Mouse (Mus musculus): ENCODE measurements around the gene Sprr2j-ps. TPM values are rescaled to one million over a fixed set of nuclear protein-coding genes. Genes with fewer than 3 reads are reported as not detected.

The Sprr2j-ps gene
- total RNA-seq (2014; rRNA removed) (not detected in 2 replicates), polyA plus RNA-seq (2015; fragmentation: Nextera tagmentation; extraction: Ambion mirVana) (not detected in 2 replicates)

DNA sequence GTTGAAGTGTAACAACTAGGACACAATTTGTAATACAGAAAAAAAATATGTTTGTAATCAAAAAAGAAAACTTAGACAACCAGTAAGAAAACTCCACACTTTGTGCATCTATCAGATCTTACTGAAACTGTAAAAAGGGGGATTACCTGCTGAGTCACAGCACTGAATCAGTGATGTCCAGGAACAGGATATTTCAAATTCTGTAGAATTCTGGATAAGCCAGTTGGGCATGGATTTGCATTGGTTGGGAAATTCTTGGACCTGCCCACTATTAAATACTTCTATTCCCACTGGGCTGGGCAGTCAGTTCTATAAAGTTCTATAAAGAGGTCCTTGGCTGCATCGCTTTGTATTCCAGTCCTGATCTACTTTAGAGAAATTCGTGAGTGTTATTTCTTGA, at the start of gene Sprr2j-ps:
TSS of gene Sprr2j-ps (plus strand) at position 301 of the 400 bp plus-strand sequence.
- H3K4me3 ChIP-seq (ENCODE audit: low read length): no peak within 1 kb of the TSS
- no peak within 1 kb of the TSS for H3K4me2 ChIP-seq (ENCODE audit: low read depth, low read length)
- no peaks in the 10 kb centered on the region for H3K27me3 ChIP-seq (ENCODE audit: insufficient read depth, low read length)
- H3K27ac ChIP-seq: no peak within 1 kb of the TSS
- H3K4me1 ChIP-seq (ENCODE audit: insufficient read depth, low read length): no peaks in the 10 kb centered on the region
- H3K9ac ChIP-seq (replicated peaks; ENCODE audit: low read length): no peak within 1 kb of the TSS
- TF ChIP-seq CTCF (IDR thresholded peaks at IDR 0.05; ENCODE audit: low read depth): no peak
- 93% methylated on average over 2 of the region's 2 CpGs for WGBS
- no peak for ATAC-seq
- H3K36me3 ChIP-seq (ENCODE audit: insufficient read depth, low read length): no peaks in the 10 kb centered on the region
- no peaks in the 10 kb centered on the region for H3K9me3 ChIP-seq (ENCODE audit: low read length)
- DNase-seq (ENCODE audit: low spot score): no peak

DNA sequence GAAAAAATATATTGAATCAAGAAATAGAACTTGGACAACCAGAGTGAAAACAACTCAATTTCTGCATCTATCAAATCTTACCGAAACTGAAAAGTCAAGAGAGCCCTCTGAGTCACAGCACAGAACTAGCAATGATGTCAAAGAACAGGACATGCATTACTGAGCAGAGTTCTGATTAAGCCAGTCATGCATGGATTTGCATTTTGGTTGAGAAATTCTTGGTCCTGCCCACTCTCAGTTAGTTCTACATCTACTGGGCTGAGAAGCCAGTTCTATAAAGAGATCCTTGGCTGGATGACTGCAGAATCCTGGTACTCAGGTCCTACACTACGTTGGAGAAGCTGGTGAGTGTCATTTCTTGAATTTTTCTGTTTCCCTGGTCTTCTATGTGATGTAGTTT, 44.3 kb upstream of the Sprr2j-ps start:
- Histone ChIP-seq H3K36me3 (ENCODE audit: insufficient read depth, low read length) (no peaks in the 10 kb centered on the region), H3K4me2 (ENCODE audit: low read depth, low read length) (no peak overlapping the region), H3K27me3 (ENCODE audit: insufficient read depth, low read length) (no peaks in the 10 kb centered on the region), H3K4me3 (ENCODE audit: low read length) (no peak overlapping the region), H3K27ac (no peak overlapping the region), H3K9ac (replicated peaks; ENCODE audit: low read length) (no peak overlapping the region), H3K4me1 (ENCODE audit: insufficient read depth, low read length) (no peaks in the 10 kb centered on the region), H3K9me3 (ENCODE audit: low read length) (no peaks in the 10 kb centered on the region)
- ATAC-seq (no peak), DNase-seq (ENCODE audit: low spot score) (no peak)
- 72% methylated on average over 2 of the region's 2 CpGs for WGBS
- TF ChIP-seq CTCF (IDR thresholded peaks at IDR 0.05; ENCODE audit: low read depth): no peak

DNA sequence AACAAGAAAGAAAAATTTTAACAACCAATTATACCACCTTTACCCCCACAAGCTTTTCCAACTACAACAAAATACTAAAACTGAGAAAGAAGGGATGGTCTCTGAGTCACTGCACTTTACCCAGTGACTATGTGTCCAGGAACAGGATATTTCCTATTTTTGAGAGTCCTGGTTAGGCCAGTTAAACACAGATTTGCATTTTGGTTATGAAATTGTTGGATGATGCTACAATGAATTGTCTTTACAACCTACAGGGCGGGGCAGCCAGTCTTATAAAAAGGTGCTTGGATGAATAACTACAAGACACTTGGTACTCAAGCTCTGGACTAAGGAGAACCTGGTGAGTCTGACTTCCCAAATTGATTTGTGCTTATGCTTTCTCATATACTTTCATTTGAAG, 32.5 kb upstream of the Sprr2j-ps start, which contains the start of gene Sprr2h:
TSS of gene Sprr2h (plus strand) at position 301 of the 400 bp plus-strand sequence.
- ATAC-seq (no peak), DNase-seq (ENCODE audit: low spot score) (no peak)
- Histone ChIP-seq H3K36me3 (ENCODE audit: insufficient read depth, low read length) (no peaks in the 10 kb centered on the region), H3K4me2 (ENCODE audit: low read depth, low read length) (no peak within 1 kb of the TSS), H3K4me1 (ENCODE audit: insufficient read depth, low read length) (no peaks in the 10 kb centered on the region), H3K27ac (no peak within 1 kb of the TSS), H3K9me3 (ENCODE audit: low read length) (no peaks in the 10 kb centered on the region), H3K4me3 (ENCODE audit: low read length) (no peak within 1 kb of the TSS), H3K27me3 (ENCODE audit: insufficient read depth, low read length) (no peaks in the 10 kb centered on the region), H3K9ac (replicated peaks; ENCODE audit: low read length) (no peak within 1 kb of the TSS)
- no peak for TF ChIP-seq CTCF (IDR thresholded peaks at IDR 0.05; ENCODE audit: low read depth)
- 85% methylated on average over 1 of the region's 1 CpGs for WGBS

DNA sequence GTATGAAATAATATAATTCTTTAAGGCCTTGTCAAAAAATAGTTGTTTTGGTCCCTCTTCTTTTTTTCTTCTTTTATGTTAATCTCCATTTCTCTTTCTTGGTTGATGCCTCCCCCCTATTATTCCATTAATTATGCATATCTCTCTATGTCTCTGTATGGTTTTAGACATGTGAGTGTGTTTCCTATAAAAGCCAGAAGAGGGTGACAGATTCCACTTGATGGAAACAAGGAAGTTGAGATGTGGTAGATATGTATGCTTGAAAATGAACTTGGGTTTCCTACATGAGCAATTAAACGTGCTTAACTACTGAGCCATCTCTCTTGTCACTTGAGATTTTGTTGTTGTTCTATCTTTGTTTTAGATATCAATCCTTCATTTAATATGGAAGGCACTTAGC, 23.6 kb upstream of the Sprr2j-ps start:
- DNase-seq (ENCODE audit: low spot score) (peak; percentile 10), ATAC-seq (no peak)
- H3K9ac ChIP-seq (replicated peaks; ENCODE audit: low read length): no peak overlapping the region
- H3K4me2 ChIP-seq (ENCODE audit: low read depth, low read length): no peak overlapping the region
- H3K9me3 ChIP-seq (ENCODE audit: low read length): no peaks in the 10 kb centered on the region
- WGBS: 60% methylated on average over 1 of the region's 1 CpGs
- no peak overlapping the region for H3K4me3 ChIP-seq (ENCODE audit: low read length)
- no peak overlapping the region for H3K27ac ChIP-seq
- no peaks in the 10 kb centered on the region for H3K27me3 ChIP-seq (ENCODE audit: insufficient read depth, low read length)
- no peaks in the 10 kb centered on the region for H3K36me3 ChIP-seq (ENCODE audit: insufficient read depth, low read length)
- no peaks in the 10 kb centered on the region for H3K4me1 ChIP-seq (ENCODE audit: insufficient read depth, low read length)
- peak; percentile 47 for TF ChIP-seq CTCF (IDR thresholded peaks at IDR 0.05; ENCODE audit: low read depth)

DNA sequence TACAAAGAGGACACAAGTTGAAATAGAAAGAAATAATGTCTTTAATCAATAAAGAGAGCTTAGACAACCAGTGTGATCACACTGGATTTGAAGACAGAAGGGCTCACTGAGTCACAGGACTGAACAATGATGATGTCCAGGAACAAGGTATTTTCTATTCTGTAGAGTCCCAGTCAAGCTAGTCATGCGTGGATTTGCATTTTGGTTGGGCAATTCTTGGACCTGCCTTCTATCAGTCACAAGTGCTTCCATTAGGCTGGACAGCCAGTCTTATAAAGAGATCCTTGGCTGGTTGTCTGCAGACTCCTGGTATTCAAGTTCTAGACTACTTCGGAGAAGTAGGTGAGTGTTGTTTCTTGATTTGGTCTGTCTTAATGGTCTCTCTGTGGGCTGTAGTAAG, 10.2 kb upstream of the Sprr2j-ps start, which contains the start of gene Sprr2i:
TSS of gene Sprr2i (plus strand) at position 301 of the 400 bp plus-strand sequence.
- no peaks in the 10 kb centered on the region for H3K27me3 ChIP-seq (ENCODE audit: insufficient read depth, low read length)
- no peaks in the 10 kb centered on the region for H3K4me1 ChIP-seq (ENCODE audit: insufficient read depth, low read length)
- no peak for DNase-seq (ENCODE audit: low spot score)
- H3K4me3 ChIP-seq (ENCODE audit: low read length): no peak within 1 kb of the TSS
- no peak within 1 kb of the TSS for H3K27ac ChIP-seq
- no peak within 1 kb of the TSS for H3K4me2 ChIP-seq (ENCODE audit: low read depth, low read length)
- ATAC-seq: no peak
- H3K9ac ChIP-seq (replicated peaks; ENCODE audit: low read length): no peak within 1 kb of the TSS
- H3K9me3 ChIP-seq (ENCODE audit: low read length): no peaks in the 10 kb centered on the region
- no peak for TF ChIP-seq CTCF (IDR thresholded peaks at IDR 0.05; ENCODE audit: low read depth)
- H3K36me3 ChIP-seq (ENCODE audit: insufficient read depth, low read length): no peaks in the 10 kb centered on the region
- 95% methylated on average over 2 of the region's 2 CpGs for WGBS

DNA sequence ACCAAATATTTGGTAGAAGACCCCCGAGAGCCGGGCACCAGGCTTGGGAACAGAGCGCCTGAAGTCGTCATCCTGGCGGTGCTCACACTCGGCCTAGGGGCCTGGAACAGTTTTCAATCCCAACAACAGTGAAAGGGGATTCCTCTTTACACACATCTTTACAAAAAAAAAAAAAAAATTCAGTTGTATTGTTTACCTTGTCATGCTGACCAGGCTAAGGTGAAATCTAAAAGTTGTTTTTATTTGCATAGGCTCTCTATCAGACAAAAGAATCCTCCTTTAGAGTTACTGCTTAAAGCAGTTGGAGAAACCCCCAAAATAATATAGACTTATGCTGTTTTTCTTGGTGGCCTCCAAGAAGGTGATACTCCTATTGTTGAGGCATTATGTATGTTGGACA, 11.4 kb downstream of the Sprr2j-ps start, which contains the start of gene Gm9774:
TSS of gene Gm9774 (minus strand) at position 101 of the 400 bp plus-strand sequence.
- Histone ChIP-seq H3K4me2 (ENCODE audit: low read depth, low read length) (no peak within 1 kb of the TSS), H3K9ac (replicated peaks; ENCODE audit: low read length) (no peak within 1 kb of the TSS), H3K4me3 (ENCODE audit: low read length) (no peak within 1 kb of the TSS), H3K27me3 (ENCODE audit: insufficient read depth, low read length) (no peaks in the 10 kb centered on the region), H3K9me3 (ENCODE audit: low read length) (no peaks in the 10 kb centered on the region), H3K36me3 (ENCODE audit: insufficient read depth, low read length) (no peaks in the 10 kb centered on the region), H3K4me1 (ENCODE audit: insufficient read depth, low read length) (no peaks in the 10 kb centered on the region), H3K27ac (no peak within 1 kb of the TSS)
- TF ChIP-seq CTCF (IDR thresholded peaks at IDR 0.05; ENCODE audit: low read depth): no peak
- DNase-seq (ENCODE audit: low spot score) (no peak), ATAC-seq (no peak)
- 97% methylated on average over 6 of the region's 6 CpGs for WGBS

DNA sequence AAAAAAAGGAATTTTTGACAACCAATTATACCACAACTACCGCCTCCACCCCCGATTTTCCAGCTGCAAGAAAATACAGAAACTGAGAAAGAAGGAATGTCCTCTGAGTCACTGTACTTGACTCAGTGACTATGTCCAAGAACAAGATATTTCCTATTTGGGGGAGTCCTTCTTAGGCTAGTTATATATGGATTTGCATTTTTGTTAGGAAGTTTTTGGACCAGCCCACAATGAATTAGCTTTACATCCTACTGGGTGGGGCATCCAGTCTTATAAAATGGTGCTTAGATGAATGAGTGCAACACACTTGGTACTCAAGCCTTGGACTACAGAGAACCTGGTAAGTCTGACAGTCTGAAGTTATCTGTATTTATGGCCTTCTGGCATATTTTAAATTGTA, 14.4 kb downstream of the Sprr2j-ps start, which contains the start of gene Sprr2k:
TSS of gene Sprr2k (plus strand) at position 301 of the 400 bp plus-strand sequence.
- DNase-seq (ENCODE audit: low spot score) (no peak), ATAC-seq (no peak)
- no peak within 1 kb of the TSS for H3K27ac ChIP-seq
- no peaks in the 10 kb centered on the region for H3K4me1 ChIP-seq (ENCODE audit: insufficient read depth, low read length)
- no peak within 1 kb of the TSS for H3K4me3 ChIP-seq (ENCODE audit: low read length)
- no peak within 1 kb of the TSS for H3K4me2 ChIP-seq (ENCODE audit: low read depth, low read length)
- H3K9ac ChIP-seq (replicated peaks; ENCODE audit: low read length): no peak within 1 kb of the TSS
- no peak for TF ChIP-seq CTCF (IDR thresholded peaks at IDR 0.05; ENCODE audit: low read depth)
- WGBS: 92% methylated on average over 2 of the region's 2 CpGs
- H3K36me3 ChIP-seq (ENCODE audit: insufficient read depth, low read length): no peaks in the 10 kb centered on the region
- H3K27me3 ChIP-seq (ENCODE audit: insufficient read depth, low read length): no peaks in the 10 kb centered on the region
- no peaks in the 10 kb centered on the region for H3K9me3 ChIP-seq (ENCODE audit: low read length)
